Mouse (Mus musculus): Measurements from ENCODE around the gene Cyp2w1. TPM values are rescaled to one million over a fixed set of nuclear protein-coding genes. Genes with fewer than 3 reads are reported as not detected.
"Not testable (repeated sequence)": the region's sequence is repeated elsewhere in the genome, so short reads cannot be mapped to it uniquely, and the experiment has no call there.

Gene Cyp2w1
- polyA plus RNA-seq, 1 experiment, result not detected

- DNase-seq (ENCODE audit: extremely low spot score in 1 of 2, low spot score in 1 of 2), result peak in 1 of 2 experiments; percentile 91
These were observed 20.7 kb upstream of the Cyp2w1 start for GRCm38 (mm10) chr5:139331742-139332141.

DNA sequence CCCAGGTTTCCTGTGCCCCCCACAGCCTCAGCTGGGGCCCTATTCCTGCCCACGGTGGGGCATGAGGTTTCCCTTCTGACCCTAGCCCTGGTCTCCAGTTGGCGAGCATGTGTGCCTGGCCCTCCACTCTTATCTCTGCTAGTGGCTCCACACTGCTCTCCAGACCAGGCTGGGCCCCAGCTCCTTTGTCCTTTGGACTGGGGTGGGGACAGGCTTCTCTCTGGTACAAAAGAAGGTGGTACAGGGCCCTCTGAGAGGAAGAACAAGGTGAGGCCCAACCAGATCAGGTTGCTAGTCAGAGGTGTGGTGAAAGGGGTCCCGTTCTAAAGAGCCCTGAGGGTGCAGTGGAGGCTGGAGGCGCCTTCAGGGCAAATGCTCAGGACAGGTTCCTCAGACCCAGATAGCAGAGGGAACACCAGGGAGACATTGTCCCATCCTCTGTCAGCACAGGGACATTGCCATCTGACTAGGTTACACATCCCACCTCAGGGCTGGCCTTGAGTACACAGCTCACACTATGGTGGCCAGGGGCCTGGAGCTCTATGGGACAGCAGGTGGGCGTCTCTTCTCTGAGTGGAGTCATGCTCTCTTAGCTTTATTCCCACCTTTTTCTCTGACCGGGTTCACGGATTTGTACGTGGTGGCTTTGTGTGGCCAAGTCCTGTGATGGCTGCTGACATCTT, 19.7 kb upstream of the Cyp2w1 start:
- no peak for DNase-seq (ENCODE audit: extremely low spot score in 1 of 2, low spot score in 1 of 2)

DNA sequence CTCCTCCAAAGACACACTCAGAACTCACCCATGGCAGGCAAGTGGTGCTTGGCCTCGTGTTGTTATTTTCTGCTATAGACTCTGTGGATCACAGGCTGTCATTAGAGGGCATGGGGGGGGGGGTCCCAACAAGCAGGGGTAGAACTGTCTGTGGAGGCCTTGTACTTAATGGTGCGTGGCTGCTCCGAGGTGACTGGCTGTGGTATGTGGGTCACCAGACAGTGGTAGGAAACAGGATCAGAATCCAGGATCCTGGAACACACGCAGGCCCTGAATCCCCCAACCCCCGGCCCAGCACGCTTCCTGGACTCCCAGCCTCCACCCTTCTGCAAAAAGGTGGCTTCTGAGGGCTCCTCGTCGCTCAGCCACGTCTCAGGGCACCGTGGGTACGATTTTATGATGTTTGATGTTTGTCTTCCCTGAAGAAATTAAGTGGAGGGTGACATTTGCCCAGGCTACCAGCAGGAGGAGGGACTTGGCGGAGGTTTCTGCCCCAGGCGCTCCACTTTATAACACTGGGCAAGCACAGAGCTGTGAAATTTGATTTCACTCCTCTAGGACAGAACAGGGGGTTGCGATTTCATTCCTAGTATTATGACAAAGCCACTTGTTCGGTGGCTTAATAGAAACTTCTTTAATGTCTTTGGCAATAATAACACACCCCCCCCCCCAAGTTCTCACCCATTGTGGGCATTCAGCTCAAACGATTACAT, 19.0 kb upstream of the Cyp2w1 start:
- no peak for DNase-seq (ENCODE audit: extremely low spot score in 1 of 2, low spot score in 1 of 2)

- DNase-seq (ENCODE audit: extremely low spot score in 1 of 2, low spot score in 1 of 2), result not testable (repeated sequence)
These were observed 18.0 kb upstream of the Cyp2w1 start for GRCm38 (mm10) chr5:139334394-139334793.

DNA sequence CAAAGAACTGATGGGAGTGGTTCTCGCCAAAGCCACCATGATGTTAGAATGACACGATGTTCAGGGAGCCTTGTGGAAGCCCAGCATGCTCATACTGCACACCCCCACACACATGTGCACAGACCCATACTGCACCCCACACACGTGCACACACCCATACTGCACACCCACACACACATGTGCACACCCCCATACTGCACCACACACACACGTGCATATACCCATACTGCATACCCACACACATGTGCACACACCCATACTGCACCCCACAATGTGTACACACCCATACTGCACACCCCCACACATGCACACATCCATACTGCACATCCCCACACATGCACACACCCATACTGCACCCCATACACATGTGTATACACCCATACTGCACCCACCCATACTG, 16.8 kb upstream of the Cyp2w1 start:
- DNase-seq (ENCODE audit: extremely low spot score in 1 of 2, low spot score in 1 of 2), result no peak

DNA sequence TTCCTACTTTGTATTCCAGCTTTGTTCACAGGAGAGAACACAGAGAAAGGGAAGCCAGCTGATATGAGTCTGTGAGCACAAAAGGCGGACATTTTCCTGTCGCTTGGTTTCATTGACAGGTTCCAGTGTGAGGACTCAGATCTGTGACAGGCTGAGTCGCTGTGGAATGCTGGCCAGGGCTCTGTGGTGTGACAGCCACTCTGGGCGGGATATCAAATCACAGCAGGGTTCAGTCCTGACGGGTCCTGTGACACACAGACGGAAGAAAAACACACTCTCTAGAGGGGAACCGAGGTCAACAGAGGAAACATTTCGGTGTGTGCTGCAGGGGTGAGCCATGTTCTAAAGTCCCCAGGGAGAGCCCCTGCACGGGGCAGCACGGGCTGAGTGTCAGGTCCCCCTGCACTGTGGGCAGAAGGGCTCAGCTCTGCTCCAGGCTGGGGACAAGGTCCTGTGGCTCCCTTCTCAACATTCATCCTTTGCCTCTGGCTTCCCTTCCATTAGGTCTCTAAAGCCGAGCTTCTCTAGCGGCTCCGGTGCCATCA, 14.5 kb upstream of the Cyp2w1 start:
- no peak for DNase-seq (ENCODE audit: extremely low spot score in 1 of 2, low spot score in 1 of 2)

GRCm38 (mm10) chr5:139338403-139338802, 14.0 kb upstream of the Cyp2w1 start:
- no peak for DNase-seq (ENCODE audit: extremely low spot score in 1 of 2, low spot score in 1 of 2)

GRCm38 (mm10) chr5:139338891-139339290, 13.5 kb upstream of the Cyp2w1 start:
- DNase-seq (ENCODE audit: extremely low spot score in 1 of 2, low spot score in 1 of 2), result no peak

DNA sequence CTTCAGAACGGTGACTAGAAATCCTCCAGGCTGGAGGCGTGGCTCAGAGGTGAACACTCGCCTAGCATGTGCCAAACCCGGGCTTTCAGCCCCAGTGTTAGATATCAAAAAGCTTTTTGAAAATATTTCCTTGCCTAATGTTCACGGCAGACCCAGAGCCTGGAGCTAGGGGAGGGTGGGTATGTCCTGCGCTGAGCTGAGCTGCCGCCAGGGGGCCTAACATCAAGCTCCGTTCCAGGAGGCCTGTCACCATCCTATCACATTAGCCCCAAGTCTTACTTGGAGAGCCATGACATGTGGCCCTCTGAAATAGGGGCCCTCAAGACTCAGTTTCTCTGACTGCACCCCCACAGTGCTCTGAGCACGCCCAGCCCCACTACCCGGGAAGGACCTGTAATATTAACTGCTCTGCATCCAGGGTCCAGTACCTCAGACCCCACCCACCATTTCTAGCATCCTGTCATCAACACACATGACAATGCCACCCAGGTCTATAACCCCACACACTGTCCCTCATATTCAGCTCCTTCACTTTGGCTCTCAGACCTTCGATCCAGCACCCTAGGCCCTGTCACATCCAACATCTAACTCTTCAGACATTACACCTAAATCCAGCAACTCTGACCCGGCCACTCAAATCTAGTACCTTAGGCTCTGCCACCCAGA, 8.3 kb upstream of the Cyp2w1 start:
- DNase-seq (ENCODE audit: extremely low spot score in 1 of 2, low spot score in 1 of 2), result peak in 1 of 2 experiments; percentile 82

GRCm38 (mm10) chr5:139344687-139345363, 7.6 kb upstream of the Cyp2w1 start:
- peak; percentile 81 to 92 for DNase-seq (ENCODE audit: extremely low spot score in 1 of 2, low spot score in 1 of 2)

DNA sequence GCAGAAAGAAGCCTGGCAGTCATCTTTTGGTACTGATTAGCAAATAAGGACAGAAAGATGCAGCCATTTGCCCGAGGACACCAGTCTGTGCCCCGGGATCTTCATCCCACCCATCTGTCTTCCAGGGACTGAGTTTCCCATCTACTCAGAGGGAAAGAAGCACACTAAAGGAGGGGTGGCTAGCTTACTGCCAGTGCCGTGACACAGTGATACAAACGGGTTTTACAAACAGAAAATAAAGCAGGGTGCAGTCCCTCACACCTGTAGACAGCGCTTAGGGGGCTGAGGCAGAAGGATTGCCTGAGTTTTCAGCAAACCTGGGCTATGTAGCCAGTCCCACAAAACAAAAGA, 7.1 kb upstream of the Cyp2w1 start:
- DNase-seq (ENCODE audit: extremely low spot score in 1 of 2, low spot score in 1 of 2), result no peak

- no peak for DNase-seq (ENCODE audit: extremely low spot score in 1 of 2, low spot score in 1 of 2)
These were observed 5.2 kb upstream of the Cyp2w1 start for GRCm38 (mm10) chr5:139347225-139347624.

GRCm38 (mm10) chr5:139349713-139350112, 2.7 kb upstream of the Cyp2w1 start:
- DNase-seq (ENCODE audit: extremely low spot score in 1 of 2, low spot score in 1 of 2), result no peak

DNA sequence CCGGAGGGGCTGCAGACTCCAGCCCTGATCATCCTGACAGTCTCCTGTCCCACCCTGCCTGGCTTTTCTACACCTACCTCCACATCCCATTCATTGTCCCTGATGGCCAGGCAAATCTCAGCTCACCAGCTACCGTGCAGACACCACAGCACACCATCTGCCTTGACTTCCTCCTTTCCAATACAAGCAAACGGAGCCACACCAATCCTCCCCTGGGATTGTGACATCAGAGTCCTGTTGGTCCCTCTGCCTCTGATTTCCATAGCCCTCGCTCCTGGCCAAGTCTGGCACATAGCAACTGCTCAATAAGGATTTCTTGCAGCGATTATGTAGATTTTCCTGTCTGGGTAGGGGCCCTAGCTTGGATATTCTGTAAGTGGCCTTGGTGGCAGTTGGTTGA, 1.3 kb upstream of the Cyp2w1 start, which contains the start of gene Cox19:
TSS of gene Cox19 (minus strand) at position 285 of the 400 bp plus-strand sequence.
- no peak for DNase-seq (ENCODE audit: extremely low spot score in 1 of 2, low spot score in 1 of 2)

- no peak for DNase-seq (ENCODE audit: extremely low spot score in 1 of 2, low spot score in 1 of 2)
These were observed 789 bp upstream of the Cyp2w1 start for GRCm38 (mm10) chr5:139351628-139352027.

DNA sequence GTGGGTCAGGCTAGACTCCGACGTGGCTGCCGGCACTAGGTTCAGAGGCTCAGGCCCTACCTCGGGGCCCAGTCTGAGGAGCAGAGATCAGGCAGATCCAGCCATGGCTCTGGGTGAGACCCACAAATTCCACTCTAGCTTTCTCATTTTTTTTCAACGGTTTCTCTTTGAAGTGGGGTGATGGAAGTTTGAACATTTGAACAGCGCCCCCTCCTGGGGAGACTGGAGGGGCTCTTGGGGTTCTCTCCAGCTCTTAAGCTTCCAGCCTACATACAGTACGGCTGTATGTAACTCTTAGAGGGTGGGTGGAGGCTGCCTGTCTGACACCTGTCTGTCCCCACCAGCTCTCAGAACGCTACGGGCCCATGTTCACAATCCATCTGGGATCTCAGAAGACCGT, 1.1 kb downstream of the Cyp2w1 start:
- DNase-seq (ENCODE audit: extremely low spot score in 1 of 2, low spot score in 1 of 2), result no peak

GRCm38 (mm10) chr5:139353946-139354345, 1.5 kb downstream of the Cyp2w1 start:
- DNase-seq (ENCODE audit: extremely low spot score in 1 of 2, low spot score in 1 of 2), result no peak

GRCm38 (mm10) chr5:139355235-139355772, 2.9 kb downstream of the Cyp2w1 start:
- peak in 1 of 2 experiments; percentile 92 for DNase-seq (ENCODE audit: extremely low spot score in 1 of 2, low spot score in 1 of 2)

GRCm38 (mm10) chr5:139358653-139359052, 6.2 kb downstream of the Cyp2w1 start:
- no peak for DNase-seq (ENCODE audit: extremely low spot score in 1 of 2, low spot score in 1 of 2)

GRCm38 (mm10) chr5:139359244-139359643, 6.8 kb downstream of the Cyp2w1 start:
- no peak for DNase-seq (ENCODE audit: extremely low spot score in 1 of 2, low spot score in 1 of 2)
